Mouse (Mus musculus) liver, embryonic 12.5 days (tissue): Measurements from ENCODE around the gene 4921524J17Rik. TPM values are rescaled to one million over a fixed set of nuclear protein-coding genes. Genes with fewer than 3 reads are reported as not detected.

ENCODE experiments used
- ATAC-seq: fragments of 200-750 bp; cut with Nextera tagmentation; 2 replicates; pipeline ENCODE4 v1.8.0; 2017; ENCODE audit warnings: moderate number of reproducible peaks, mild to moderate bottlenecking, moderate library complexity
- H3K27ac ChIP-seq: fragments of 300-500 bp; sonication (generic); 2 replicates; pipeline ENCODE4 v1.5.1; 2016; ENCODE audit warnings: mild to moderate bottlenecking
- H3K27me3 ChIP-seq: fragments of 300-500 bp; sonication (generic); replicated peaks from 2 replicates; pipeline ENCODE4 v1.6.1; 2016; ENCODE audit warnings: mild to moderate bottlenecking, moderate library complexity
- H3K36me3 ChIP-seq: fragments of 300-500 bp; sonication (generic); 2 replicates; pipeline ENCODE4 v1.6.1; 2016; ENCODE audit warnings: mild to moderate bottlenecking, moderate library complexity
- H3K4me1 ChIP-seq: fragments of 300-500 bp; sonication (generic); 2 replicates; pipeline ENCODE4 v1.6.1; 2016
- H3K4me2 ChIP-seq: fragments of 300-500 bp; sonication (generic); 2 replicates; pipeline ENCODE4 v1.6.1; 2016; ENCODE audit warnings: mild to moderate bottlenecking, moderate library complexity
- H3K4me3 ChIP-seq: fragments of 300-500 bp; sonication (generic); 2 replicates; pipeline ENCODE4 v1.5.1; 2016; ENCODE audit warnings: mild to moderate bottlenecking, moderate library complexity
- H3K9ac ChIP-seq: fragments of 300-500 bp; sonication (generic); 2 replicates; pipeline ENCODE4 v1.6.1; 2016; ENCODE audit warnings: mild to moderate bottlenecking, moderate library complexity
- H3K9me3 ChIP-seq: fragments of 300-500 bp; sonication (generic); replicated peaks from 2 replicates; pipeline ENCODE4 v1.6.1; 2016; ENCODE audit warnings: mild to moderate bottlenecking, moderate library complexity
- WGBS: fragments of 180-500 bp; shearing (Covaris S2); methylation state at CpG from one replicate; pipeline ENCODE4 v1.1.7; 2016; ENCODE audit not compliant: insufficient replicate concordance; 5-methylcytosine and 5-hydroxymethylcytosine counted together
- polyA plus RNA-seq: library from polyadenylated mRNA; unstranded; fragments of >200 nt; fragmentation: Nextera tagmentation; extraction: Ambion mirVana; gene quantifications from 2 replicates; pipeline ENCODE4 v1.2.1, GENCODE M21; 2016

Gene 4921524J17Rik
- polyA plus RNA-seq, 1 experiment from 2014 or later: 25.3 TPM

DNA sequence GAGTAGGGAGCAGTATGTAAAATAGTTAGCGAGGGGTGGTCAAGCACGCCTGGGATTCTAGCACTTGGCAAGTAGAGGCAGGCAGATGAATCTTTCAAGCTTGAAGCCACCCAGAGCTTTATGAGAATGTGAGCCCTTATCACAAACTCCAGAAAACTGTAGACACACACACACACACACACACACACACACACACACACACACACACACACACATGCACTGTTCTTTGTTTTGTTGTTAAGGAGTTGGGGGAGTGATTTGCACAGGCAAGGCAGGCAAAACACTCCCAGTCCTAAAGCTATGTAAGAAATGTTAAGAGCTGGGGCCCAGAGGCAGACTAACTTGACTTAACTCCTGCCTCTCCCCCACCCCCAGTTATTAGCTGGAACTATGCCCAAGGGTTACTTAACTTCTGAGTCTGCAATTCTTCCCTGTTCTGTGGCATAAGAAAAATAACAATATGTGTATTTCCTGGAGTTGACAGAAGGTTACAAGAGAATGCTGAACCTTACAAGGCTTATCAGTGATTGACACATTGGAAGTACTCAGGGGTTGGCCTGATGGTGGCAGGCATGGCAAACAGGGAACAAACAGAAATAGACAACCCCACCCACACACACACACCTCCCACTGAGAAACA lies 53.4 kb downstream of the 4921524J17Rik start:
- H3K9ac ChIP-seq: peak overlapping the region; percentile 82
- peak overlapping the region; percentile 100 for H3K27ac ChIP-seq
- H3K4me1 ChIP-seq: peaks cover 95% of the 10 kb centered on the region

DNA sequence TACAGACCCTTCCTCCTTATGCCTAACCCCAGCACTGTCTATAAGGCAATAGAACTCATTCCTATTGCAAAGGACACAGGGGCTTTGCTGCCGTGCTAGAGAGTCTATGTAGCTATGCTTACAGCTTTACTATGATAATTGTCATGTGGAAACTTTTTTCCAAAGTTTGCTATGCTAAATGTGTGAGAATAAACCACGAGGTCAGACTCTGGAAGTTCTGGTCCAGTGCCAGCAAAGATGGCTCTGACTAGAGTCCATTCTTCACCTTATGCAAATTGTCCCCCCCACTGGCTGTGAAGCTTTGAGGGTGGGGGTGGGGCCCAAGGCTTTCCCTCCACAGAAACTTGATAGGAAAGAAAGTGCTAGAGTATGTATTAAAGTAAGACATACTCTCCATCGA lies 56.1 kb downstream of the 4921524J17Rik start:
- H3K27me3 ChIP-seq: no peaks in the 10 kb centered on the region
- H3K36me3 ChIP-seq: peaks cover 7% of the 10 kb centered on the region; the same call in 1 of the 2 replicates
- peak overlapping the region; percentile 9 for H3K4me2 ChIP-seq
- ATAC-seq: no peak
- H3K9me3 ChIP-seq: no peaks in the 10 kb centered on the region
- H3K27ac ChIP-seq: peak overlapping the region; percentile 55; the same call in 1 of the 2 replicates
- peaks cover 90% of the 10 kb centered on the region for H3K4me1 ChIP-seq
- H3K4me3 ChIP-seq: no peak overlapping the region
- peak overlapping the region; percentile 47; the same call in 1 of the 2 replicates for H3K9ac ChIP-seq
- 62% methylated on average over 3 of the region's 3 CpGs for WGBS

More for the DNA sequence above, 53.4 kb downstream of the 4921524J17Rik start:
- H3K36me3 ChIP-seq: peaks cover 6% of the 10 kb centered on the region; the same call in 1 of the 2 replicates
- no peaks in the 10 kb centered on the region for H3K27me3 ChIP-seq
- peak overlapping the region; percentile 67 for H3K4me3 ChIP-seq
- no peaks in the 10 kb centered on the region for H3K9me3 ChIP-seq
- peak; percentile 79 for ATAC-seq
- peak overlapping the region; percentile 77 for H3K4me2 ChIP-seq
- 0% methylated on average over 2 of the region's 2 CpGs for WGBS

DNA sequence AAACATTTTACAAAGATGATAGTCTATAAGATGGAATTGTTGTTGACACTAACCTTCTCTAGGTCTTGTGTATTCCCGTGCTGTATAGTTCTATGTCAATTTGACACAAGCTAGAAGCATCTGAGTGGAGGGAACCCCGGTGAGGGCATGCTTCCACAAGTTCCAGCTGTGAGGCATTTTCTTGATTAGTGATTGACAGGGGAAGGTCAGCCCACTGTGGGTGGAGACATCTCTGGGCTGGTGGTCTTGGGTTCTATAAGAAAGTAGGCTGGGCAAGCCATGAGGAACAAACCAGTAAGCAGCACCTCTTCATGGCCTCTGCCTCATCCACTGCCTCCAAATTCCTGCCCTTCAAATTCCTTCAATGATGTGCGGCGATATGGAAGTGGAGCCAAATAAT lies 58.3 kb downstream of the 4921524J17Rik start:
- Histone ChIP-seq H3K27ac (no peak overlapping the region), H3K4me3 (no peak overlapping the region), H3K4me2 (no peak overlapping the region), H3K9ac (no peak overlapping the region), H3K9me3 (no peaks in the 10 kb centered on the region), H3K27me3 (no peaks in the 10 kb centered on the region), H3K4me1 (peaks cover 70% of the 10 kb centered on the region), H3K36me3 (peaks cover 9% of the 10 kb centered on the region; the same call in 1 of the 2 replicates)
- WGBS: 68% methylated on average over 4 of the region's 4 CpGs
- no peak for ATAC-seq

DNA sequence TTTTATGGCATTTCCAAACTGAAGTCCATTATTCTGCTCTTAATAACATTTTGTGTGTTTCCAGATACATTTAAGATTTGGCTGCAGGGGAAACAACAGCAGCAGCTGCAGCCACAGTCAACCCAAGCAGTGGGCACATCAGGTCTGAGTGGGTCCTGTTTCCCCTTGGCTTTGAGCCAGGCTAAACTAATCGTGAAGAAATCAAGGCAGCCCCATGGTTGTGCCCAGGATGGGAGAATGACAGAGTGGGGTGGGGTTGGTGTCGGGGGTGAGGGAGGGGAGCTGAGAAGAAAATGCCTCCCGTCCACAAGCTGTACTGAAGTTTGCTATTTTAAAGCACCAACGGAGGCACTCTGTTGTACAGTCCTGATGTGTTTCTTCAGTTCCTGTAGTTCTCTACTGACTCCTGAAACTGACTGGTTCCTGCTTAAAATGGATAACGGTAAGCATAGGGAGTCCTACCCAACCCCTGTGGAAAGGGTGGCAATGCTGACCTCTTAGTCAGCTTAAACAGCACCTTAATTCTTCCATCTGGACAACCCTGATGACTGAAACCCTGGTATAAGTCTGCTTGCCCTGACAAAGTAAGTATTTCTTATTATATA lies 59.1 kb downstream of the 4921524J17Rik start:
- Histone ChIP-seq H3K9ac (no peak overlapping the region), H3K36me3 (peaks cover 9% of the 10 kb centered on the region; the same call in 1 of the 2 replicates), H3K4me1 (peaks cover 62% of the 10 kb centered on the region), H3K4me3 (no peak overlapping the region), H3K9me3 (no peaks in the 10 kb centered on the region), H3K27me3 (no peaks in the 10 kb centered on the region), H3K4me2 (no peak overlapping the region), H3K27ac (peak overlapping the region; percentile 51)
- ATAC-seq: no peak
- WGBS: 31% methylated on average over 5 of the region's 5 CpGs

DNA sequence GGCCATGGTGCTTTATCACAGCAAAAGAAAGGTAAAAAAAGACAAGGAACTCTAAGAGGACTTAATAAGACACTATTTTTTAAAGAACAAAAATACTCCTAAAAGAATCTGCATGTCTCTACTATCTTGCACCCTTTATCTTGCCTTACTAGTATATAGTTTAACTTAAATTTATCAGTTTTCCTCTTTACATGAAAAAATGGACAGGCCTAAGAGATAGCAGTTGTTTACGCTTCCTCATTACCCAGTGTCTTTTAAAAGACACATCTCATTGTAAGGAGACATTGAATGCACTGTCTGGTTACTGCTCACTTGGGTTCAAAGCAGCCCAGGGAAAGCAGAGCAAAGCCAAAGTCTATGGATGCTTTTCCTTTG lies 60.2 kb downstream of the 4921524J17Rik start:
- Histone ChIP-seq H3K27me3 (no peaks in the 10 kb centered on the region), H3K9me3 (no peaks in the 10 kb centered on the region), H3K4me1 (peaks cover 60% of the 10 kb centered on the region), H3K4me2 (no peak overlapping the region), H3K27ac (no peak overlapping the region), H3K36me3 (peaks cover 9% of the 10 kb centered on the region; the same call in 1 of the 2 replicates), H3K9ac (no peak overlapping the region), H3K4me3 (no peak overlapping the region)
- 40% methylated on average over 1 of the region's 1 CpGs for WGBS
- no peak for ATAC-seq

DNA sequence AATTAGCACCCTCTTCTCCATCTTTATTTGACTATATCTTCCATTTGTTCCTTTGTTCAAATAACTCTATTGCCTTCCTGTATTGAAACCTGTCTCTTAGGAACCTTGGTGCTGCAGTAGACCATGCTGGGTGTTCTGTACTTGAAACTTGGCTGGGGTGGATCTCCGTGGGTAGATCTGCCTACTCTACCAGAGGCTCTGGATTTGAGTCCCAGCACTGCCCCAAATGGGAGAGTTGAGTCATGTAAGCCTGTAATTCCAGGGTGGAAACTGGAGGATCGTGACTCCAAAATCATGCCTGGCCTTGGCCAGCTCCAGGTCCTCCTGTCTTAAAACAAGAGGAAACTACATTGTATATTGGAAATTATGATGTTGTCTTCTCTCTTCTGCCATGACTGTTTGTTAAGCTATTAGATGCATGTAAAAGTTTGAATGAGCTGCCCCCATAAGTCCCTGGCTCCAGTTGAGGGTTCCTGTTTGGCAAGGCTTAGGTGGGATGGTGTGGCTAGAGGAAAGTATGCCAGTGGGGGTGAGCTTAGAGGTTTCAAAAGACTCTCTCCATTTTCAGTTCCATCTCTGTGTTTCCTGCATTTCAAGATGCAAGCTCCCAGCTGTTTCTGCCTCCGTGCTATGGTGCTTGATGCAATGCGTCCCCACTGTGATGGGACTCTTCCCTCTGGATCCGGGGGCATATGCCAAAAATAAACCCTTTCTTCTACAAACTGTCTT lies 60.7 kb downstream of the 4921524J17Rik start:
- WGBS: 70% methylated on average over 5 of the region's 5 CpGs
- Histone ChIP-seq H3K9me3 (no peaks in the 10 kb centered on the region), H3K4me2 (no peak overlapping the region), H3K36me3 (peaks cover 8% of the 10 kb centered on the region; the same call in 1 of the 2 replicates), H3K9ac (no peak overlapping the region), H3K4me3 (no peak overlapping the region), H3K4me1 (peaks cover 62% of the 10 kb centered on the region), H3K27ac (0 out of 2 replicates have a peak overlapping the region, but pooled peaks have one; percentile 3), H3K27me3 (no peaks in the 10 kb centered on the region)
- no peak for ATAC-seq

DNA sequence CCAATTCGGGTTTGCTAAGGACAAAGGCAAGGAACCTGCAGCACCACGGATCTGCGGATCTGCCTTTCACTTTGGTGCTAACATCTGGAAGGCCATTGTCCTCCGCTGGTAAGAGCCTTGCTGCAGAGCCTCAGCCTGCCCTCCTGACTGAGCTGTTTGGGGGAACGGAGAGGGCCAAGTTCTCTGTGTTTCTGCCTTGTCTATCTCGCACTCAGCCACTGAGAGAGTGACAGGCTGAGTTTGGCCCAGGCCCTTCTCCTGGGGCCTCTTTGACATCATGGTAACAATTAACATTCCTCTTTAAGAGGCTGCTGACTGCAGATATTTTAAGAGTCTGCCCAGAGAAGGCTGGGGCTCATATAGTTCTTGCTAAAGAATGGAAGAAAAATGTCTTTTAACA lies 67.5 kb downstream of the 4921524J17Rik start:
- no peak overlapping the region for H3K4me3 ChIP-seq
- ATAC-seq: no peak
- WGBS: 54% methylated on average over 6 of the region's 6 CpGs
- H3K36me3 ChIP-seq: peaks cover 10% of the 10 kb centered on the region
- H3K4me1 ChIP-seq: peaks cover 48% of the 10 kb centered on the region
- no peak overlapping the region for H3K4me2 ChIP-seq
- no peaks in the 10 kb centered on the region for H3K27me3 ChIP-seq
- H3K9ac ChIP-seq: no peak overlapping the region
- no peaks in the 10 kb centered on the region for H3K9me3 ChIP-seq
- H3K27ac ChIP-seq: peak overlapping the region; percentile 28

DNA sequence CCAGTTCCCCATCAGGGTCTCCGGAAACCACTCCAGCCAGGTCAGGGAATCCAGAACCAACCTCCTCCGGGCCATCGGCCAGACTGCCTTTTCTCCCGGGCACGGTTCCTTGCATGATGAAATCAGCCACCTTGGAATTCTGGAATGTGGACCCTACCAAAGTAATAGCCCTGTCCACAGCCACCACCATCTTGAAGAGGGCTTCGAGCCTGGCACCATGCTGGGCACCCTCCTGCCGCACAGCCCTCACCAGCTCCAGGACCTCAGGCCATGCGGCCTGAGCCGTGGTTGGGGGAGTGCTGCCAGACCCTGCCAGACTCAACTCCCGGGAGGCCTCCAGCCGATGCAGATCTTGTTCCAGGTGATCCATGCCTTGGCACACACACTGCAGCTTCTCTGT lies 68.0 kb downstream of the 4921524J17Rik start:
- H3K4me2 ChIP-seq: no peak overlapping the region
- H3K27ac ChIP-seq: peak overlapping the region; percentile 29; the same call in 1 of the 2 replicates
- no peak for ATAC-seq
- peaks cover 48% of the 10 kb centered on the region for H3K4me1 ChIP-seq
- H3K36me3 ChIP-seq: peaks cover 15% of the 10 kb centered on the region
- H3K4me3 ChIP-seq: no peak overlapping the region
- no peaks in the 10 kb centered on the region for H3K9me3 ChIP-seq
- no peaks in the 10 kb centered on the region for H3K27me3 ChIP-seq
- 83% methylated on average over 11 of the region's 11 CpGs for WGBS
- H3K9ac ChIP-seq: no peak overlapping the region

DNA sequence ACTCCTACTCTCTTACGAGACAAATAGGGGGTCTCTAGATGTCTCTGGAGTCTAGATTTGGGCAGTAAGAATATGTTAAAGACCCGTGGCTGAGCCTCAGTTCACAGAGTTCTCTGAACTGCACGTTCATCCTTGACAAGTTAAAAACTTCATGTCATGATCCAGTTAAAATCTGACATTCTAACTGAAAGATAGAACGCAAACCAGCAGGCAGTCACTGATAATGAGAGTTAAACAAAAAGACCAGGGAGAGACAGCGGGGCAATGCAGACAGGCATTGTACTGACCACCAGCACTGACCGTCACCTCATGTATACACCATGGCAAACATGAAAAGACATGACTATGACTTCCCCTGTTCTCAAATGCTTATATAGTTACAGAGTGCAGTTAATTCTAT lies 69.2 kb downstream of the 4921524J17Rik start:
- peaks cover 27% of the 10 kb centered on the region for H3K36me3 ChIP-seq
- no peak overlapping the region for H3K4me3 ChIP-seq
- peak; percentile 44; the same call in 1 of the 2 replicates for ATAC-seq
- peaks cover 48% of the 10 kb centered on the region for H3K4me1 ChIP-seq
- WGBS: 39% methylated on average over 6 of the region's 6 CpGs
- no peaks in the 10 kb centered on the region for H3K9me3 ChIP-seq
- H3K9ac ChIP-seq: no peak overlapping the region
- no peak overlapping the region for H3K4me2 ChIP-seq
- H3K27ac ChIP-seq: 0 out of 2 replicates have a peak overlapping the region, but pooled peaks have one; percentile 21
- H3K27me3 ChIP-seq: no peaks in the 10 kb centered on the region

DNA sequence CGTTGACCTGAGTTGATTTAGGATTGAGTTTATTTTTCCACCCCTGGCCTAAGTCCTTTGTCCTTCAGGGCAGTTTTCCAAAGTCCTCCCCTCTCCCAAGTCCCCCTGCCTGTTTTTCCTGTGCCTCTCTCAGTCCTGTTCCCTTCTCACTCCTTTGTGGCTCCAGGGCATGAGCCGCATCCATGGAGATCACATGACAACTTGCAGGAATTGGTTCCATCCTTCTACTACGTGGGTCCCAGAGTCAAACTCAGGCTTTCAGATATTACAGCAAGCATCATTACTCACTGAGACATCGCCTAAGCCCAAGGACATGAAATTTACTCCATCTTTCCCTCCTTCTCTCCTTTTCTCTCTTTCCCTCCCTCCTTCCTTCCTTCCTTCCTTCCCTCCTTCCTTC lies 70.4 kb downstream of the 4921524J17Rik start:
- no peak overlapping the region for H3K4me2 ChIP-seq
- H3K4me3 ChIP-seq: no peak overlapping the region
- no peak overlapping the region for H3K9ac ChIP-seq
- H3K36me3 ChIP-seq: peaks cover 38% of the 10 kb centered on the region
- peaks cover 42% of the 10 kb centered on the region for H3K4me1 ChIP-seq
- no peaks in the 10 kb centered on the region for H3K27me3 ChIP-seq
- no peak for ATAC-seq
- WGBS: 83% methylated on average over 4 of the region's 4 CpGs
- H3K9me3 ChIP-seq: no peaks in the 10 kb centered on the region
- H3K27ac ChIP-seq: no peak overlapping the region
